Mouse (Mus musculus): ENCODE measurements at regions not wholly inside any gene's neighbourhood (a gene's known extent, or its start where the extent isn't known, plus 50 kb on each side); places are given as distances from the start of the nearest gene placed in this dataset.

- Histone ChIP-seq H3K4me1 (replicated peaks; ENCODE audit: control insufficient read depth, insufficient read depth, low read length) (no peaks in the 10 kb centered on the region), H3K36me3 (ENCODE audit: control insufficient read depth, insufficient read depth) (no peaks in the 10 kb centered on the region), H3K9ac (ENCODE audit: low read depth, low read length) (no peak overlapping the region), H3K4me3 (ENCODE audit: low read depth, low read length) (no peak overlapping the region), H3K27ac (ENCODE audit: low read depth, low read length) (no peak overlapping the region), H3K9me3 (ENCODE audit: control insufficient read depth) (no peaks in the 10 kb centered on the region), H3K27me3 (replicated peaks; ENCODE audit: control insufficient read depth, insufficient read depth, low read length) (no peaks in the 10 kb centered on the region), H3K4me2 (replicated peaks; ENCODE audit: low read depth) (no peak overlapping the region)
- WGBS: 60% methylated on average over 2 of the region's 2 CpGs
- TF ChIP-seq CTCF (IDR thresholded peaks at IDR 0.05; ENCODE audit: low read depth): no peak
- ATAC-seq: no peak
These were observed 122.9 kb upstream of the Efemp1 start for GRCm38 (mm10) chr11:28730140-28730539.

GRCm38 (mm10) chr11:28709511-28709910 lies 125.4 kb upstream of the Ccdc85a start:
- Histone ChIP-seq H3K27ac (ENCODE audit: low read depth, low read length) (no peak overlapping the region), H3K9me3 (ENCODE audit: control insufficient read depth) (no peaks in the 10 kb centered on the region), H3K9ac (ENCODE audit: low read depth, low read length) (no peak overlapping the region), H3K4me1 (replicated peaks; ENCODE audit: control insufficient read depth, insufficient read depth, low read length) (no peaks in the 10 kb centered on the region), H3K4me3 (ENCODE audit: low read depth, low read length) (no peak overlapping the region), H3K36me3 (ENCODE audit: control insufficient read depth, insufficient read depth) (no peaks in the 10 kb centered on the region), H3K27me3 (replicated peaks; ENCODE audit: control insufficient read depth, insufficient read depth, low read length) (no peaks in the 10 kb centered on the region), H3K4me2 (replicated peaks; ENCODE audit: low read depth) (no peak overlapping the region)
- no peak for TF ChIP-seq CTCF (IDR thresholded peaks at IDR 0.05; ENCODE audit: low read depth)
- WGBS: 51% methylated on average over 3 of the region's 3 CpGs
- ATAC-seq: no peak

DNA sequence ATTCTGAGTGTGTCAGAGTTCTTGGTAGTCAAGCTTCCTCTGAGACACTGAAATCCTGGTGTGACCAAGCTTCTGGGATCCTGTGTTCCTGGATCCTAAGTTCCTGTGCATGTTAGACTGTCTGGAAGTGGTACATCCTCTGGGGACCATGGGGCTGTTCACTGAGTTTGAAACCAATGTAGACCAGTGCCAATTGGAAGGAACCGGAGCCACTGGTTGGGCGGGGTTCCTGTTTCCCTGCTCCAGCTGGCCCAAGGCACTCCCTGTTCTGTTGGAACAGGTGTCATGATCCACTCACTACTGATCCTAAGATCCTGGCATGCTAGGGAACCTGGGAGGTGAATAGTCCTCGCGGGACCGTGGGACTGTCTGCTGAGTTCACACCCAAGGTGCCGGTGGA lies 124.3 kb upstream of the Ccdc85a start:
- WGBS: 91% methylated on average over 6 of the region's 6 CpGs
- Histone ChIP-seq H3K27me3 (replicated peaks; ENCODE audit: control insufficient read depth, insufficient read depth, low read length) (no peaks in the 10 kb centered on the region), H3K36me3 (ENCODE audit: control insufficient read depth, insufficient read depth) (no peaks in the 10 kb centered on the region), H3K4me1 (replicated peaks; ENCODE audit: control insufficient read depth, insufficient read depth, low read length) (no peaks in the 10 kb centered on the region), H3K4me3 (ENCODE audit: low read depth, low read length) (no peak overlapping the region), H3K4me2 (replicated peaks; ENCODE audit: low read depth) (no peak overlapping the region), H3K9me3 (ENCODE audit: control insufficient read depth) (no peaks in the 10 kb centered on the region), H3K27ac (ENCODE audit: low read depth, low read length) (no peak overlapping the region), H3K9ac (ENCODE audit: low read depth, low read length) (no peak overlapping the region)
- no peak for ATAC-seq
- no peak for TF ChIP-seq CTCF (IDR thresholded peaks at IDR 0.05; ENCODE audit: low read depth)

GRCm38 (mm10) chr11:28702384-28702783 lies 118.3 kb upstream of the Ccdc85a start:
- Histone ChIP-seq H3K27me3 (replicated peaks; ENCODE audit: control insufficient read depth, insufficient read depth, low read length) (no peaks in the 10 kb centered on the region), H3K9ac (ENCODE audit: low read depth, low read length) (no peak overlapping the region), H3K4me2 (replicated peaks; ENCODE audit: low read depth) (no peak overlapping the region), H3K9me3 (ENCODE audit: control insufficient read depth) (no peaks in the 10 kb centered on the region), H3K27ac (ENCODE audit: low read depth, low read length) (no peak overlapping the region), H3K4me3 (ENCODE audit: low read depth, low read length) (no peak overlapping the region), H3K36me3 (ENCODE audit: control insufficient read depth, insufficient read depth) (no peaks in the 10 kb centered on the region), H3K4me1 (replicated peaks; ENCODE audit: control insufficient read depth, insufficient read depth, low read length) (no peaks in the 10 kb centered on the region)
- WGBS: 41% methylated on average over 1 of the region's 1 CpGs
- ATAC-seq: no peak
- TF ChIP-seq CTCF (IDR thresholded peaks at IDR 0.05; ENCODE audit: low read depth): no peak

- 87% methylated on average over 2 of the region's 2 CpGs for WGBS
- Histone ChIP-seq H3K4me2 (replicated peaks; ENCODE audit: low read depth) (no peak overlapping the region), H3K27me3 (replicated peaks; ENCODE audit: control insufficient read depth, insufficient read depth, low read length) (no peaks in the 10 kb centered on the region), H3K9me3 (ENCODE audit: control insufficient read depth) (no peaks in the 10 kb centered on the region), H3K9ac (ENCODE audit: low read depth, low read length) (no peak overlapping the region), H3K4me3 (ENCODE audit: low read depth, low read length) (no peak overlapping the region), H3K4me1 (replicated peaks; ENCODE audit: control insufficient read depth, insufficient read depth, low read length) (no peaks in the 10 kb centered on the region), H3K27ac (ENCODE audit: low read depth, low read length) (no peak overlapping the region), H3K36me3 (ENCODE audit: control insufficient read depth, insufficient read depth) (no peaks in the 10 kb centered on the region)
- ATAC-seq: no peak
- TF ChIP-seq CTCF (IDR thresholded peaks at IDR 0.05; ENCODE audit: low read depth): no peak
These were observed 117.3 kb upstream of the Ccdc85a start for GRCm38 (mm10) chr11:28701379-28701778.

DNA sequence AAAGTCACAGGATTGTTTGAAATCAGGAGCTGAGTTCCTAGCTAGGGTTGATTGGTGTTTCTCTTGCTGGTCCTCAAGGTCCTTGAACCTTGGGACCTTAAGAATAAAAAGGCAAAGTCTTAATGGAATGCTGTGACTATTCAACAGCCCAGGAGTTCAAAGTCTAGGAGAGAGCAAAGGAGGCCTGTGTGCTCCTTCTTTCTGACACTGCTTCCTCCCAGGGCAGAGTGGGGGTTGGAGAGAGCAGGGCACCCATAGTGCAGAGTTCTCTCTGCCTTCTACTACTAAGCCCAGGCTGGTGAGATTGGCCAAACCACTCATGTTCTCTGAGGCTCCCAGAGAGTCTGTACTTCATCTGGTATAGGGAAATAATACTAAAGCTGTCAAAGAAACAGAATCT lies 115.6 kb upstream of the Ccdc85a start:
- Histone ChIP-seq H3K27me3 (replicated peaks; ENCODE audit: control insufficient read depth, insufficient read depth, low read length) (no peaks in the 10 kb centered on the region), H3K4me3 (ENCODE audit: low read depth, low read length) (no peak overlapping the region), H3K4me1 (replicated peaks; ENCODE audit: control insufficient read depth, insufficient read depth, low read length) (no peaks in the 10 kb centered on the region), H3K27ac (ENCODE audit: low read depth, low read length) (no peak overlapping the region), H3K9ac (ENCODE audit: low read depth, low read length) (no peak overlapping the region), H3K36me3 (ENCODE audit: control insufficient read depth, insufficient read depth) (no peaks in the 10 kb centered on the region), H3K4me2 (replicated peaks; ENCODE audit: low read depth) (no peak overlapping the region), H3K9me3 (ENCODE audit: control insufficient read depth) (no peaks in the 10 kb centered on the region)
- ATAC-seq: peak; percentile 86
- no peak for TF ChIP-seq CTCF (IDR thresholded peaks at IDR 0.05; ENCODE audit: low read depth)

All from intestine, postnatal 0 days (tissue).